Mouse (Mus musculus): ENCODE results near the gene Man1c1.

GRCm38 (mm10) chr4:134533421-134533820 is 170.7 kb downstream of the Man1c1 start:
- no peak for TF ChIP-seq CTCF (IDR thresholded peaks at IDR 0.05; ENCODE audit: low read depth, low read length)
- no peak for TF ChIP-seq TAL1 (conservative IDR thresholded peaks at IDR 0.05; ENCODE audit: low read depth, low read length)
- TF ChIP-seq POLR2AphosphoS5 (IDR thresholded peaks at IDR 0.05; ENCODE audit: insufficient replicate concordance, low read depth, low read length): no peak

All from G1E (cell line).